Mouse (Mus musculus) midbrain, embryonic 12.5 days (tissue): ENCODE measurements around the gene Nr1h5. TPM values are rescaled to one million over a fixed set of nuclear protein-coding genes. Genes with fewer than 3 reads are reported as not detected.

Source experiments
- ATAC-seq: fragments of 200-750 bp; cut with Nextera tagmentation; 2 replicates; pipeline ENCODE4 v1.8.0; 2017; ENCODE audit warnings: low read depth, moderate TSS enrichment, moderate library complexity; ENCODE audit not compliant: low FRiP score
- H3K27ac ChIP-seq: fragments of 300-500 bp; sonication (generic); replicated peaks from 2 replicates; pipeline ENCODE4 v1.5.1; 2016; ENCODE audit warnings: mild to moderate bottlenecking
- H3K27me3 ChIP-seq: fragments of 300-500 bp; sonication (generic); 2 replicates; pipeline ENCODE4 v1.6.1; 2016; ENCODE audit warnings: mild to moderate bottlenecking
- H3K36me3 ChIP-seq: fragments of 300-500 bp; sonication (generic); 2 replicates; pipeline ENCODE4 v1.6.1; 2016
- H3K4me1 ChIP-seq: fragments of 300-500 bp; sonication (generic); 2 replicates; pipeline ENCODE4 v1.6.1; 2016
- H3K4me2 ChIP-seq: fragments of 300-500 bp; sonication (generic); replicated peaks from 2 replicates; pipeline ENCODE4 v1.6.1; 2016; ENCODE audit warnings: mild to moderate bottlenecking, moderate library complexity
- H3K4me3 ChIP-seq: fragments of 300-500 bp; sonication (generic); 2 replicates; pipeline ENCODE4 v1.5.1; 2016; ENCODE audit warnings: mild to moderate bottlenecking
- H3K9ac ChIP-seq: fragments of 300-500 bp; sonication (generic); replicated peaks from 2 replicates; pipeline ENCODE4 v1.6.1; 2016; ENCODE audit warnings: mild to moderate bottlenecking, moderate library complexity
- H3K9me3 ChIP-seq: fragments of 300-500 bp; sonication (generic); 2 replicates; pipeline ENCODE4 v1.6.1; 2016; ENCODE audit warnings: mild to moderate bottlenecking
- WGBS: fragments of 180-500 bp; shearing (Covaris S2); methylation state at CpG from one replicate; pipeline ENCODE4 v1.1.7; 2016; 5-methylcytosine and 5-hydroxymethylcytosine counted together
- polyA plus RNA-seq: library from polyadenylated mRNA; unstranded; fragments of >200 nt; fragmentation: Nextera tagmentation; extraction: Ambion mirVana; gene quantifications from 2 replicates; pipeline ENCODE4 v1.2.1, GENCODE M21; 2016

Gene Nr1h5
- polyA plus RNA-seq, 1 experiment from 2014 or later = 0.15 TPM

- H3K9me3 ChIP-seq = no peaks in the 10 kb centered on the region
- H3K9ac ChIP-seq = no peak overlapping the region
- no peaks in the 10 kb centered on the region for H3K27me3 ChIP-seq
- peak; percentile 83 for ATAC-seq
- WGBS = 47% methylated on average over 9 of the region's 9 CpGs
- H3K36me3 ChIP-seq = no peaks in the 10 kb centered on the region
- no peak overlapping the region for H3K4me3 ChIP-seq
- peak overlapping the region; percentile 15; the same call in 1 of the 2 replicates for H3K4me2 ChIP-seq
- H3K27ac ChIP-seq = peak overlapping the region; percentile 49; the same call in 1 of the 2 replicates
- H3K4me1 ChIP-seq = peaks cover 7% of the 10 kb centered on the region; the same call in 1 of the 2 replicates
Measured at GRCm38 (mm10) chr3:102970067-102970466, 6.1 kb upstream of the Nr1h5 start.

GRCm38 (mm10) chr3:102955596-102955995, 8.3 kb downstream of the Nr1h5 start:
- H3K27ac ChIP-seq = no peak overlapping the region
- no peaks in the 10 kb centered on the region for H3K4me1 ChIP-seq
- H3K27me3 ChIP-seq = no peaks in the 10 kb centered on the region
- no peak overlapping the region for H3K9ac ChIP-seq
- ATAC-seq = no peak
- no peak overlapping the region for H3K4me2 ChIP-seq
- H3K9me3 ChIP-seq = no peaks in the 10 kb centered on the region
- no peaks in the 10 kb centered on the region for H3K36me3 ChIP-seq
- no peak overlapping the region for H3K4me3 ChIP-seq
- 62% methylated on average over 3 of the region's 3 CpGs for WGBS

- Histone ChIP-seq H3K27me3 (no peaks in the 10 kb centered on the region), H3K9ac (no peak overlapping the region), H3K36me3 (no peaks in the 10 kb centered on the region), H3K4me1 (no peaks in the 10 kb centered on the region), H3K27ac (no peak overlapping the region), H3K4me2 (no peak overlapping the region), H3K4me3 (no peak overlapping the region), H3K9me3 (no peaks in the 10 kb centered on the region)
- WGBS = 94% methylated on average over 3 of the region's 3 CpGs
- no peak for ATAC-seq
Measured at GRCm38 (mm10) chr3:102955143-102955542, 8.8 kb downstream of the Nr1h5 start.

GRCm38 (mm10) chr3:102954476-102954875, 9.5 kb downstream of the Nr1h5 start:
- Histone ChIP-seq H3K9ac (no peak overlapping the region), H3K4me3 (no peak overlapping the region), H3K27ac (no peak overlapping the region), H3K27me3 (no peaks in the 10 kb centered on the region), H3K9me3 (no peaks in the 10 kb centered on the region), H3K4me1 (no peaks in the 10 kb centered on the region), H3K4me2 (no peak overlapping the region), H3K36me3 (no peaks in the 10 kb centered on the region)
- no peak for ATAC-seq
- WGBS = 91% methylated on average over 12 of the region's 12 CpGs

GRCm38 (mm10) chr3:102946861-102947260, 17.1 kb downstream of the Nr1h5 start:
- Histone ChIP-seq H3K9ac (no peak overlapping the region), H3K4me3 (no peak overlapping the region), H3K4me1 (peaks cover 2% of the 10 kb centered on the region; the same call in 1 of the 2 replicates), H3K36me3 (no peaks in the 10 kb centered on the region), H3K9me3 (no peaks in the 10 kb centered on the region), H3K27ac (no peak overlapping the region), H3K27me3 (no peaks in the 10 kb centered on the region), H3K4me2 (no peak overlapping the region)
- no peak for ATAC-seq
- 39% methylated on average over 5 of the region's 5 CpGs for WGBS

DNA sequence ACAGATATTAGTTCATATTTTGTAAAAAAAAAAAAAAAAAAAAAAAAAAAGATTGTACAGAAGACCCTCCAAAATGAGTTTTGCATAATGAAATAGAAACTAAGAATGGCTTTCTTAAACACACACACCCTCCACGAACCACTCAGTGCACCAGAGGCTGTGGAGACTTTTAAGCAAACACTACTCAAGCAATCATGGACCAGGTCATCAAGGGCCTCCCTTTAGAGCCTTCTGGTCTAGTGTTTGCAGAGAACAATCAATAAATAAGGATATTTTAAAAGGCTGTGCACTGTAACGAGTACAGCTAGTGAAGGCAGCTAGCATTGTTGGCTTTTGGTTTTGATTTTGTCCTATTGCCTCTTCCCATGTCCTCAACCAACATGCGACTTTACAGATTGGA, 17.6 kb downstream of the Nr1h5 start:
- ATAC-seq = no peak
- H3K27me3 ChIP-seq = no peaks in the 10 kb centered on the region
- H3K4me1 ChIP-seq = peaks cover 2% of the 10 kb centered on the region; the same call in 1 of the 2 replicates
- H3K4me2 ChIP-seq = no peak overlapping the region
- H3K9me3 ChIP-seq = no peaks in the 10 kb centered on the region
- no peaks in the 10 kb centered on the region for H3K36me3 ChIP-seq
- WGBS = 83% methylated on average over 3 of the region's 3 CpGs
- no peak overlapping the region for H3K27ac ChIP-seq
- H3K4me3 ChIP-seq = no peak overlapping the region
- no peak overlapping the region for H3K9ac ChIP-seq

GRCm38 (mm10) chr3:102938100-102938499, 25.8 kb downstream of the Nr1h5 start:
- no peaks in the 10 kb centered on the region for H3K27me3 ChIP-seq
- H3K4me2 ChIP-seq = no peak overlapping the region
- H3K36me3 ChIP-seq = no peaks in the 10 kb centered on the region
- no peak for ATAC-seq
- no peak overlapping the region for H3K27ac ChIP-seq
- WGBS = 100% methylated on average over 1 of the region's 1 CpGs
- no peaks in the 10 kb centered on the region for H3K4me1 ChIP-seq
- peaks cover 10% of the 10 kb centered on the region; the same call in 1 of the 2 replicates for H3K9me3 ChIP-seq
- no peak overlapping the region for H3K9ac ChIP-seq
- no peak overlapping the region for H3K4me3 ChIP-seq

GRCm38 (mm10) chr3:102935451-102936354, 28.2 kb downstream of the Nr1h5 start, which contains the start of gene Sycp1:
TSS of gene Sycp1 (minus strand) at chr3:102936100.
- peaks cover 10% of the 10 kb centered on the region; the same call in 1 of the 2 replicates for H3K9me3 ChIP-seq
- H3K4me1 ChIP-seq = no peaks in the 10 kb centered on the region
- H3K9ac ChIP-seq = no peak within 1 kb of the TSS
- 94% methylated on average over 77 of the region's 78 CpGs for WGBS
- H3K4me3 ChIP-seq = no peak within 1 kb of the TSS
- ATAC-seq = no peak
- no peak within 1 kb of the TSS for H3K27ac ChIP-seq
- H3K36me3 ChIP-seq = no peaks in the 10 kb centered on the region
- no peaks in the 10 kb centered on the region for H3K27me3 ChIP-seq
- no peak within 1 kb of the TSS for H3K4me2 ChIP-seq

- H3K4me3 ChIP-seq = no peak overlapping the region
- no peak overlapping the region for H3K27ac ChIP-seq
- no peaks in the 10 kb centered on the region for H3K9me3 ChIP-seq
- no peaks in the 10 kb centered on the region for H3K4me1 ChIP-seq
- H3K27me3 ChIP-seq = no peaks in the 10 kb centered on the region
- H3K4me2 ChIP-seq = no peak overlapping the region
- H3K9ac ChIP-seq = no peak overlapping the region
- 95% methylated on average over 1 of the region's 1 CpGs for WGBS
- H3K36me3 ChIP-seq = no peaks in the 10 kb centered on the region
- no peak for ATAC-seq
Measured at GRCm38 (mm10) chr3:102899136-102899535, 64.8 kb downstream of the Nr1h5 start.

Other genes starting within 250 kb of the Nr1h5 start
- 7.3 and 8.6 TPM in 2 replicates for gene Tspan2, start 229.6 kb downstream of the Nr1h5 start, polyA plus RNA-seq
- 0.37 TPM in 1 of 2 replicates, not detected in the other for gene Tshb, start 181.4 kb downstream of the Nr1h5 start, polyA plus RNA-seq
- not detected in 2 replicates for gene Sycp1, start 28.0 kb downstream of the Nr1h5 start, polyA plus RNA-seq
- gene Sike1, start 31.6 kb upstream of the Nr1h5 start, polyA plus RNA-seq = 80.1 and 86.1 TPM in 2 replicates
- 493 and 530 TPM in 2 replicates for gene Csde1, start 56.3 kb upstream of the Nr1h5 start, polyA plus RNA-seq
- 141 and 150 TPM in 2 replicates for gene Nras, start 94.2 kb upstream of the Nr1h5 start, polyA plus RNA-seq
- gene Ampd1, start 109.9 kb upstream of the Nr1h5 start, polyA plus RNA-seq = 0.16 and 0.18 TPM in 2 replicates
- 2.5 and 3.5 TPM in 2 replicates for gene Dennd2c, start 138.5 kb upstream of the Nr1h5 start, polyA plus RNA-seq
- gene Bcas2, start 207.5 kb upstream of the Nr1h5 start, polyA plus RNA-seq = 228 and 240 TPM in 2 replicates